8 mouse cellular contexts compared by ENCODE assay signal in the genomic region with DNA sequence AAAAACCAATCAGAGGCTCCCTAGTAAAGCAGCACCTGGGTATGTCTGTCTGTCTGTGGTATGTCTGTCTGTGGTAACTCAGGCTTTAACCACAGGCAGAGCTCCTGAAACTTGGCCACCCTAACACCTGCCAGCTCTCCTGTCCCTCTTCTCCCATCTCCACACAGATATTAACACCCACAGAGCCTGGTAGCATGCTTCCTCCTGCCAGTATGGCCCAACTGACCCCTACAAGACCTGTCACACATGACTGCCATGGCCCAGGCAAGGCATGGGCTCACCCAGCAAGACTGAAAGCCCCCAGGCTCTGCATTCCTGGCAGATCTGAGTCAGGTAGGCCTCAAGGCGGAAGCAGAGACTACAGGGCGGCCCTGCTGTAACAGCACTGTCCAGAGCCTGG. TPM values are rescaled to one million over a fixed set of nuclear protein-coding genes. Genes with fewer than 3 reads are reported as not detected.
DNase-seq lines count a peak whose midpoint lies in the region; ATAC-seq and TF ChIP-seq lines count a peak whose summit lies in the region.

No protein-coding gene starts in this region.

- intact Hi-C loops in heart, adult 2 months (cut with DNase I) = no loop called here

- no peaks in the 10 kb centered on the region for H3K79me2 ChIP-seq in heart, adult 2 months (replicated peaks; ENCODE audit: control insufficient read depth, insufficient read depth, low read length)

- peak overlapping the region; percentile 94 to 96; a peak in 3 of 4 replicates for H3K27ac ChIP-seq in heart, embryonic 14.5 days (replicated peaks in 1 of 2; ENCODE audit: control insufficient read depth in 1 of 2, insufficient read depth in 1 of 2, low read depth in 2 of 2, low read length in 2 of 2)
- no peak overlapping the region; the same call in 1 of the 2 replicates for H3K27ac ChIP-seq in heart, adult 2 months
- H3K27ac ChIP-seq in ES-Bruce4 (ENCODE audit: insufficient read depth, low read length) = no peak overlapping the region
- peak overlapping the region; percentile 97 for H3K27ac ChIP-seq in hindbrain, embryonic 11.5 days (ENCODE audit: low read depth, low read length)
- H3K27ac ChIP-seq in liver, postnatal 0 days (ENCODE audit: low read depth) = peak overlapping the region; percentile 90; the same call in 1 of the 2 replicates

- 67% methylated on average over 2 of the region's 2 CpGs for WGBS in heart, embryonic 14.5 days
- WGBS in heart, adult 2 months = 80% methylated on average over 2 of the region's 2 CpGs
- WGBS in hindbrain, embryonic 11.5 days = 77% methylated on average over 2 of the region's 2 CpGs
- WGBS in liver, postnatal 0 days (ENCODE audit: insufficient replicate concordance) = 88% methylated on average over 2 of the region's 2 CpGs

- peak overlapping the region; percentile 97 for H3K9ac ChIP-seq in heart, embryonic 14.5 days (ENCODE audit: low read length)
- H3K9ac ChIP-seq in heart, adult 2 months (ENCODE audit: low read depth, low read length) = no peak overlapping the region
- H3K9ac ChIP-seq in ES-Bruce4 (ENCODE audit: low read depth, poor library complexity, severe bottlenecking) = peak overlapping the region; percentile 96
- H3K9ac ChIP-seq in hindbrain, embryonic 11.5 days (ENCODE audit: low read depth, low read length) = peak overlapping the region; percentile 93; the same call in 1 of the 2 replicates
- H3K9ac ChIP-seq in liver, postnatal 0 days (replicated peaks) = peak overlapping the region; percentile 87

- H3K9me3 ChIP-seq in heart, embryonic 14.5 days (ENCODE audit: control insufficient read depth, low read length) = no peaks in the 10 kb centered on the region
- no peaks in the 10 kb centered on the region for H3K9me3 ChIP-seq in ES-Bruce4 (replicated peaks; ENCODE audit: control insufficient read depth, insufficient read depth, low read length, poor library complexity, severe bottlenecking)
- H3K9me3 ChIP-seq in hindbrain, embryonic 11.5 days (ENCODE audit: control insufficient read depth, low read length) = no peaks in the 10 kb centered on the region
- H3K9me3 ChIP-seq in liver, postnatal 0 days (ENCODE audit: low read length) = no peaks in the 10 kb centered on the region

- TF ChIP-seq CTCF in heart, adult 2 months (IDR thresholded peaks at IDR 0.05) = no peak
- TF ChIP-seq CTCF in ES-Bruce4 (IDR thresholded peaks at IDR 0.05; ENCODE audit: low read depth, low read length) = no peak
- no peak for TF ChIP-seq CTCF in liver, postnatal 0 days (IDR thresholded peaks at IDR 0.05; ENCODE audit: low read depth)

- H3K4me3 ChIP-seq in heart, embryonic 14.5 days (ENCODE audit: control insufficient read depth in 1 of 2, insufficient read depth in 1 of 2, low read depth in 1 of 2, low read length in 2 of 2) = peak overlapping the region; percentile 83 to 96
- no peak overlapping the region for H3K4me3 ChIP-seq in heart, adult 2 months
- H3K4me3 ChIP-seq in ES-Bruce4 (ENCODE audit: low read depth, low read length) = peak overlapping the region; percentile 18; the same call in 1 of the 2 replicates
- peak overlapping the region; percentile 95 for H3K4me3 ChIP-seq in hindbrain, embryonic 11.5 days (ENCODE audit: low read depth, low read length)
- H3K4me3 ChIP-seq in liver, postnatal 0 days (ENCODE audit: low read depth, low read length) = 0 out of 2 replicates have a peak overlapping the region, but pooled peaks have one; percentile 96

- H3K27me3 ChIP-seq in heart, embryonic 14.5 days (ENCODE audit: control insufficient read depth, insufficient read depth, low read length) = no peaks in the 10 kb centered on the region
- H3K27me3 ChIP-seq in heart, adult 2 months (ENCODE audit: control insufficient read depth, insufficient read depth, low read length) = no peaks in the 10 kb centered on the region
- no peaks in the 10 kb centered on the region for H3K27me3 ChIP-seq in ES-Bruce4 (ENCODE audit: control insufficient read depth, insufficient read depth, low read length, poor library complexity, severe bottlenecking)
- H3K27me3 ChIP-seq in hindbrain, embryonic 11.5 days (ENCODE audit: control insufficient read depth, insufficient read depth, low read length) = no peaks in the 10 kb centered on the region
- no peaks in the 10 kb centered on the region for H3K27me3 ChIP-seq in liver, postnatal 0 days (ENCODE audit: insufficient read depth, low read length)

- no peak for ATAC-seq in heart, embryonic 14.5 days (ENCODE audit: insufficient number of reproducible peaks, insufficient read depth, low FRiP score, low read depth)
- no peak for ATAC-seq in hindbrain, embryonic 11.5 days (ENCODE audit: low FRiP score)
- ATAC-seq in liver, postnatal 0 days = no peak

- H3K4me2 ChIP-seq in heart, embryonic 14.5 days (ENCODE audit: low read length) = peak overlapping the region; percentile 93
- peak overlapping the region; percentile 70 for H3K4me2 ChIP-seq in hindbrain, embryonic 11.5 days (replicated peaks; ENCODE audit: low read depth, low read length)
- H3K4me2 ChIP-seq in liver, postnatal 0 days (ENCODE audit: low read depth, low read length) = peak overlapping the region; percentile 100

- no peak for TF ChIP-seq POLR2A in heart, adult 2 months (IDR thresholded peaks at IDR 0.05; ENCODE audit: insufficient read depth, low read depth, low read length)
- no peak for TF ChIP-seq POLR2A in ES-Bruce4 (IDR thresholded peaks at IDR 0.05; ENCODE audit: insufficient read depth, low read length)

- peaks cover 13 to 30% of the 10 kb centered on the region in 2 experiments; a peak in 3 of 4 replicates for H3K4me1 ChIP-seq in heart, embryonic 14.5 days (ENCODE audit: control insufficient read depth in 2 of 2, insufficient read depth in 2 of 2, low read length in 2 of 2)
- H3K4me1 ChIP-seq in heart, adult 2 months (ENCODE audit: control insufficient read depth, insufficient read depth, low read length) = peaks cover 3% of the 10 kb centered on the region; the same call in 1 of the 2 replicates
- H3K4me1 ChIP-seq in ES-Bruce4 (ENCODE audit: control insufficient read depth, insufficient read depth, low read length) = peaks cover 10% of the 10 kb centered on the region
- peaks cover 13% of the 10 kb centered on the region for H3K4me1 ChIP-seq in hindbrain, embryonic 11.5 days (replicated peaks; ENCODE audit: control insufficient read depth, insufficient read depth, low read length)
- peaks cover 44% of the 10 kb centered on the region for H3K4me1 ChIP-seq in liver, postnatal 0 days (ENCODE audit: insufficient read depth)

- no peak for TF ChIP-seq EP300 in heart, adult 2 months (IDR thresholded peaks at IDR 0.05; ENCODE audit: insufficient read depth, low read depth, low read length)
- TF ChIP-seq EP300 in ES-Bruce4 (IDR thresholded peaks at IDR 0.05; ENCODE audit: insufficient read depth, low read depth, low read length) = no peak
- TF ChIP-seq EP300 in liver, postnatal 0 days (IDR thresholded peaks at IDR 0.05; ENCODE audit: low read depth) = no peak

- peaks cover 45% of the 10 kb centered on the region for H3K36me3 ChIP-seq in heart, embryonic 14.5 days (ENCODE audit: control insufficient read depth, insufficient read depth, low read length)
- no peaks in the 10 kb centered on the region for H3K36me3 ChIP-seq in heart, adult 2 months (ENCODE audit: control insufficient read depth, insufficient read depth, low read length)
- H3K36me3 ChIP-seq in ES-Bruce4 (ENCODE audit: control insufficient read depth, insufficient read depth, low read length, poor library complexity, severe bottlenecking) = peaks cover 39% of the 10 kb centered on the region
- H3K36me3 ChIP-seq in hindbrain, embryonic 11.5 days (ENCODE audit: control insufficient read depth, insufficient read depth, low read length) = peaks cover 19% of the 10 kb centered on the region
- H3K36me3 ChIP-seq in liver, postnatal 0 days (replicated peaks; ENCODE audit: insufficient read depth, low read length) = peaks cover 36% of the 10 kb centered on the region

- DNase-seq in heart, adult 2 months = no peak
- no peak for DNase-seq in hindbrain, embryonic 11.5 days (ENCODE audit: low spot score)
- no peak for DNase-seq in liver, postnatal 0 days
- DNase-seq in cerebellum, postnatal 36 days = no peak
- no peak for DNase-seq in thymus, postnatal 36 days
- no peak for DNase-seq in cerebellum, adult 9-11 months

RNA-seq across cellular contexts. Expression of gene Traf4, which starts 2.3 kb away (rescaled TPM):
- 18.5 and 25.6 TPM in 2 replicates for polyA plus RNA-seq in heart, embryonic 14.5 days (2014; fragmentation: Nextera tagmentation; extraction: Ambion mirVana)
- total RNA-seq in heart, adult 2 months (2021) = 1 to 10 TPM; 3.7 to 6.0 TPM
- 11.2 and 13.4 TPM in 2 replicates for polyA plus RNA-seq in heart, adult 2 months (2012; rRNA removed)
- polyA plus RNA-seq in ES-Bruce4 (2011; ENCODE audit: insufficient read depth, insufficient read length, low read depth, missing spikeins) = 87.4 and 99.3 TPM in 2 replicates
- polyA plus RNA-seq in hindbrain, embryonic 11.5 days (2014; fragmentation: Nextera tagmentation; extraction: Ambion mirVana) = 73.6 and 92.0 TPM in 2 replicates
- polyA plus RNA-seq in liver, postnatal 0 days (2015; fragmentation: Nextera tagmentation; extraction: Ambion mirVana) = 15.3 and 18.9 TPM in 2 replicates

RNA-seq across cellular contexts. Expression of gene Nek8, which starts 13.4 kb away (rescaled TPM):
- polyA plus RNA-seq in heart, embryonic 14.5 days (2014; fragmentation: Nextera tagmentation; extraction: Ambion mirVana) = 11.5 and 12.4 TPM in 2 replicates
- total RNA-seq in heart, adult 2 months (2021) = 1 to 10 TPM; 1.6 to 2.5 TPM
- polyA plus RNA-seq in heart, adult 2 months (2012; rRNA removed) = 7.0 and 7.6 TPM in 2 replicates
- polyA plus RNA-seq in ES-Bruce4 (2011; ENCODE audit: insufficient read depth, insufficient read length, low read depth, missing spikeins) = 18.1 and 20.0 TPM in 2 replicates
- polyA plus RNA-seq in hindbrain, embryonic 11.5 days (2014; fragmentation: Nextera tagmentation; extraction: Ambion mirVana) = 5.2 and 7.0 TPM in 2 replicates
- polyA plus RNA-seq in liver, postnatal 0 days (2015; fragmentation: Nextera tagmentation; extraction: Ambion mirVana) = 4.9 and 5.4 TPM in 2 replicates

RNA-seq across cellular contexts. Expression of gene Tlcd1, which starts 13.5 kb away (rescaled TPM):
- polyA plus RNA-seq in heart, embryonic 14.5 days (2014; fragmentation: Nextera tagmentation; extraction: Ambion mirVana) = 14.7 and 16.1 TPM in 2 replicates
- total RNA-seq in heart, adult 2 months (2021) = 1 to 10 TPM; 5.4 to 5.7 TPM
- polyA plus RNA-seq in heart, adult 2 months (2012; rRNA removed) = 15.7 and 17.3 TPM in 2 replicates
- polyA plus RNA-seq in ES-Bruce4 (2011; ENCODE audit: insufficient read depth, insufficient read length, low read depth, missing spikeins) = 12.2 and 13.2 TPM in 2 replicates
- polyA plus RNA-seq in hindbrain, embryonic 11.5 days (2014; fragmentation: Nextera tagmentation; extraction: Ambion mirVana) = 6.8 and 9.5 TPM in 2 replicates
- polyA plus RNA-seq in liver, postnatal 0 days (2015; fragmentation: Nextera tagmentation; extraction: Ambion mirVana) = 38.2 and 40.3 TPM in 2 replicates

RNA-seq across cellular contexts. Expression of gene Rpl23a, which starts 20.3 kb away (rescaled TPM):
- 968 and 1,084 TPM in 2 replicates for polyA plus RNA-seq in heart, embryonic 14.5 days (2014; fragmentation: Nextera tagmentation; extraction: Ambion mirVana)
- 100 to 1,000 TPM; 801 to 911 TPM for total RNA-seq in heart, adult 2 months (2021)
- polyA plus RNA-seq in heart, adult 2 months (2012; rRNA removed) = 155 and 253 TPM in 2 replicates
- 2,740 and 2,914 TPM in 2 replicates for polyA plus RNA-seq in ES-Bruce4 (2011; ENCODE audit: insufficient read depth, insufficient read length, low read depth, missing spikeins)
- polyA plus RNA-seq in hindbrain, embryonic 11.5 days (2014; fragmentation: Nextera tagmentation; extraction: Ambion mirVana) = 1,168 and 1,191 TPM in 2 replicates
- polyA plus RNA-seq in liver, postnatal 0 days (2015; fragmentation: Nextera tagmentation; extraction: Ambion mirVana) = 732 and 758 TPM in 2 replicates

RNA-seq across cellular contexts. Expression of gene Rab34, which starts 25.2 kb away (rescaled TPM):
- 57.1 and 61.8 TPM in 2 replicates for polyA plus RNA-seq in heart, embryonic 14.5 days (2014; fragmentation: Nextera tagmentation; extraction: Ambion mirVana)
- 1 to 10 TPM; 8.2 to 9.8 TPM for total RNA-seq in heart, adult 2 months (2021)
- polyA plus RNA-seq in heart, adult 2 months (2012; rRNA removed) = 17.2 and 17.5 TPM in 2 replicates
- 33.1 and 36.1 TPM in 2 replicates for polyA plus RNA-seq in ES-Bruce4 (2011; ENCODE audit: insufficient read depth, insufficient read length, low read depth, missing spikeins)
- polyA plus RNA-seq in hindbrain, embryonic 11.5 days (2014; fragmentation: Nextera tagmentation; extraction: Ambion mirVana) = 57.7 and 69.3 TPM in 2 replicates
- 26.6 and 28.9 TPM in 2 replicates for polyA plus RNA-seq in liver, postnatal 0 days (2015; fragmentation: Nextera tagmentation; extraction: Ambion mirVana)

Comparison
In these comparisons a context has a peak if more than half of its experiments do, and no peak if none do; other contexts are left out.
1. H3K27ac ChIP-seq: peak in heart, embryonic 14.5 days (2 of 2), hindbrain, embryonic 11.5 days (single experiment) and liver, postnatal 0 days (single experiment); none in heart, adult 2 months (single experiment) and ES-Bruce4 (single experiment).
2. Peak in every context shown above with its lines, with median percentiles within 50 percentile points of each other: H3K4me2 ChIP-seq.